Mouse (Mus musculus) intestine, embryonic 16.5 days (tissue): ENCODE data around the gene Ptprcap. TPM values are rescaled to one million over a fixed set of nuclear protein-coding genes. Genes with fewer than 3 reads are reported as not detected.
A peak's percentile ranks its signal among the peaks of the same experiment; 100 is the strongest.
"Not testable (repeated sequence)": the region's sequence is repeated elsewhere in the genome, so short reads cannot be mapped to it uniquely, and the experiment has no call there.

Experiments used
- ATAC-seq: fragments of 200-750 bp; cut with Nextera tagmentation; 2 replicates; pipeline ENCODE4 v1.8.0; 2017; ENCODE audit warnings: moderate TSS enrichment, moderate library complexity
- H3K27ac ChIP-seq: fragments of 300-500 bp; sonication (generic); 2 replicates; pipeline ENCODE4 v1.5.1; 2014; ENCODE audit warnings: mild to moderate bottlenecking, low read length
- H3K27me3 ChIP-seq: fragments of 300-500 bp; sonication (generic); replicated peaks from 2 replicates; pipeline ENCODE4 v1.6.1; 2014; ENCODE audit warnings: low read length, control low read depth, mixed read lengths; ENCODE audit not compliant: control insufficient read depth, insufficient read depth
- H3K36me3 ChIP-seq: fragments of 300-500 bp; sonication (generic); 2 replicates; pipeline ENCODE4 v1.6.1; 2014; ENCODE audit warnings: low read length, control low read depth; ENCODE audit not compliant: control insufficient read depth, insufficient read depth
- H3K4me1 ChIP-seq: fragments of 300-500 bp; sonication (generic); 2 replicates; pipeline ENCODE4 v1.6.1; 2014; ENCODE audit warnings: low read length, control low read depth, mixed read lengths; ENCODE audit not compliant: control insufficient read depth, insufficient read depth
- H3K4me2 ChIP-seq: fragments of 300-500 bp; sonication (generic); 2 replicates; pipeline ENCODE4 v1.6.1; 2014; ENCODE audit warnings: low read depth, low read length, control low read depth
- H3K4me3 ChIP-seq: fragments of 300-500 bp; sonication (generic); 2 replicates; pipeline ENCODE4 v1.5.1; 2014; ENCODE audit warnings: mild to moderate bottlenecking, low read length
- H3K9ac ChIP-seq: fragments of 300-500 bp; sonication (generic); 2 replicates; pipeline ENCODE4 v1.6.1; 2014; ENCODE audit warnings: low read depth, low read length
- H3K9me3 ChIP-seq: fragments of 300-500 bp; sonication (generic); 2 replicates; pipeline ENCODE4 v1.6.1; 2016; ENCODE audit warnings: low read length, control low read depth; ENCODE audit not compliant: control insufficient read depth
- WGBS: fragments of 180-500 bp; shearing (Covaris S2); extraction: QIAGEN DNeasy Blood & Tissue Kit; methylation state at CpG from one replicate; pipeline ENCODE4 v1.1.7; 2014; 5-methylcytosine and 5-hydroxymethylcytosine counted together
- polyA plus RNA-seq: library from polyadenylated mRNA; unstranded; fragments of >200 nt; fragmentation: Nextera tagmentation; extraction: Ambion mirVana; gene quantifications from 2 replicates; pipeline ENCODE4 v1.2.1, GENCODE M21; 2015

The Ptprcap gene
- polyA plus RNA-seq, 1 experiment from 2014 or later: 5.8 TPM

- 95% methylated on average over 10 of the region's 10 CpGs for WGBS
- H3K36me3 ChIP-seq: peaks cover 21% of the 10 kb centered on the region
- H3K9ac ChIP-seq: no peak overlapping the region
- no peaks in the 10 kb centered on the region for H3K27me3 ChIP-seq
- H3K4me3 ChIP-seq: no peak overlapping the region
- no peaks in the 10 kb centered on the region for H3K9me3 ChIP-seq
- H3K27ac ChIP-seq: no peak overlapping the region
- ATAC-seq: no peak
- H3K4me2 ChIP-seq: no peak overlapping the region
- H3K4me1 ChIP-seq: peaks cover 23% of the 10 kb centered on the region
Observed at GRCm38 (mm10) chr19:4115144-4115543, 38.3 kb upstream of the Ptprcap start.

GRCm38 (mm10) chr19:4115816-4116215 is 37.6 kb upstream of the Ptprcap start:
- 87% methylated on average over 11 of the region's 11 CpGs for WGBS
- Histone ChIP-seq H3K4me2 (no peak overlapping the region), H3K27ac (no peak overlapping the region), H3K4me1 (peaks cover 29% of the 10 kb centered on the region), H3K9ac (no peak overlapping the region), H3K27me3 (no peaks in the 10 kb centered on the region), H3K36me3 (peaks cover 21% of the 10 kb centered on the region), H3K4me3 (no peak overlapping the region), H3K9me3 (no peaks in the 10 kb centered on the region)
- ATAC-seq: no peak

DNA sequence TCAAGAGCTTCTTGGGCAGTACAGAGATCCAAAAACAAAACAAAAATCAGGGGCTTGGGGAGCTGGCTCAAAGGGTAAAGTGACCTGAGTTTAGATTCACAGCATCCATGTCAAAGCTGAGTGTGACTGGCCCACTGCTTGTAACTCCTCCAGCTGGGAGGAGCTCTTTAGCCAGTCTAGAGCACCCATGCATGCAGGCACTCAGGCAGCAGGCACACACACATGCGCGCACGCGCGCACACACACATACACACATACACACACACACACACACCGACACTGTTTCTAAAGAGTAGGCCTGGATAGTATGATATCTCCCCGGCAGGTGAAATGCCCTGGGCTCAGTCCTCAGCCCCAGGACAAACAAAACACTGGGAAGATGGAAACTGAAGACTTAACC is 36.4 kb upstream of the Ptprcap start:
- H3K4me1 ChIP-seq: peaks cover 32% of the 10 kb centered on the region
- 95% methylated on average over 7 of the region's 7 CpGs for whole genome bisulfite sequencing
- no peaks in the 10 kb centered on the region for H3K27me3 ChIP-seq

DNA sequence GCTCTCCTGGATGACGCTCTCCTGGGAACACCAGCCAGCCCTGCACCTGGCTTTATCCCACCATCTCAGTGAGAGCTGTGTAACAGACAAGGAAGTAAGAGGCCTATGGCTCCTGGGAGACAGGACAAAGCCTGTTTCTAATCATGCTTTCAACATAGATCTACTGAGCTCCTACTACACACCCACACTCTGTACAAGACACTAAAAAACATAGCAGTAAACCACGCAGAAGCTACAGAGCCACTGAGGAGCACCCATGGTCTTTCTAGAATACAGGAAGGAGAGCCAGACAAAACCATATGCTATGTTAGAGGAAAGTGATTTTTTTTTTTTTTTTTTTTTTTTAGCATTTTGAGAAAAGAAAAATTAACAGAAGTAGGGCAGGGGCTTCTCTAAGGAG is 35.1 kb upstream of the Ptprcap start:
- Histone ChIP-seq H3K27me3 (no peaks in the 10 kb centered on the region), H3K9ac (no peak overlapping the region), H3K4me3 (no peak overlapping the region), H3K9me3 (no peaks in the 10 kb centered on the region), H3K4me2 (no peak overlapping the region), H3K4me1 (peaks cover 25% of the 10 kb centered on the region), H3K36me3 (peaks cover 21% of the 10 kb centered on the region), H3K27ac (no peak overlapping the region)
- no peak for ATAC-seq
- WGBS: 93% methylated on average over 2 of the region's 2 CpGs

More for the DNA sequence above, 36.4 kb upstream of the Ptprcap start:
- ATAC-seq: no peak
- Histone ChIP-seq H3K9ac (no peak overlapping the region), H3K4me2 (no peak overlapping the region), H3K27ac (no peak overlapping the region), H3K36me3 (peaks cover 21% of the 10 kb centered on the region), H3K4me3 (no peak overlapping the region), H3K9me3 (no peaks in the 10 kb centered on the region)

DNA sequence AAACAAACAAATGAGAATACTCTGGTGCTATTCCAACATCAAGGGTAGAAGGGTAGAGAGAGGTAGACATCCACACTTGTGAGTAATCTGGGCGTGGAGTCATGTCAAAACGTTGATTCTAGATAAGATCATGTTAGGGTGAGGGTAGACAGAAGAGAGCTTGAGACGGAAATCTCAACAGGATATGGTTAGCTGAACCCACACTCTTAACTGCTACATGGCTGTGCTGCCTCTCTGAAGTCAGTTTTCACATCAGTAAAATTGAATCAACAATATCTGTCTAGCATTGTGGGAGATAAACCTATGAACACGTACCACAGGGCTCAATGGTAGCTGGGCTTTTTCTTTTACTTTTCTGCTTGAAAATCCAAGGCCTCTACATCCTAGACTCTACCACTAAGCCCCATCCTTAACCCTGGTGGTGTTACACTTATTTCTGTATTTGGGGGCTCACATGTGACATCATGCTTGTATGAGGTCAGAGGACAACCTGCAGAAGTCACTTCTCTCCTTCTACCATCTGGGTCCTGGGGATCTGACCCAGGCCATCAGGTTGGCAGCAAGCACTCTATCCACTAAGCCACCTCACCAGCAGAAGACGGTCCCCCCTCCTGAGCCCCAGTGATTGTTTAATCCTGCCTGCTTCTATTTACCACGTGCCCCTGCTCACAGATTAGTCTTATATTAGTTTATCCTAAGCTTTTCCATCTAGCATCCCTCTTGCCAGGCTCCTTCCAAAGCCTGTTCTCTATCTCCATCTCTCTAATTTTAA is 33.5 kb upstream of the Ptprcap start:
- Histone ChIP-seq H3K4me2 (no peak overlapping the region), H3K9ac (no peak overlapping the region), H3K27ac (no peak overlapping the region), H3K4me3 (no peak overlapping the region), H3K36me3 (peaks cover 17% of the 10 kb centered on the region), H3K9me3 (no peaks in the 10 kb centered on the region), H3K27me3 (no peaks in the 10 kb centered on the region), H3K4me1 (peaks cover 13% of the 10 kb centered on the region)
- 80% methylated on average over 6 of the region's 6 CpGs for WGBS
- no peak for ATAC-seq

- H3K4me1 ChIP-seq: peaks cover 13% of the 10 kb centered on the region
- H3K27me3 ChIP-seq: no peaks in the 10 kb centered on the region
- H3K9ac ChIP-seq: no peak overlapping the region
- no peaks in the 10 kb centered on the region for H3K9me3 ChIP-seq
- H3K4me3 ChIP-seq: peak overlapping the region; percentile 55
- H3K4me2 ChIP-seq: peak overlapping the region; percentile 60
- 91% methylated on average over 2 of the region's 2 CpGs for WGBS
- no peak overlapping the region for H3K27ac ChIP-seq
- ATAC-seq: no peak
- peaks cover 12% of the 10 kb centered on the region for H3K36me3 ChIP-seq
Observed at GRCm38 (mm10) chr19:4120496-4120895, 32.9 kb upstream of the Ptprcap start.

- Histone ChIP-seq H3K4me2 (peak overlapping the region; percentile 60), H3K4me1 (peaks cover 13% of the 10 kb centered on the region), H3K36me3 (0 out of 2 replicates have a peak, but pooled peaks cover 7% of the 10 kb centered on the region), H3K9ac (peak overlapping the region; percentile 67), H3K27ac (peak overlapping the region; percentile 76), H3K4me3 (peak overlapping the region; percentile 55), H3K9me3 (no peaks in the 10 kb centered on the region), H3K27me3 (no peaks in the 10 kb centered on the region)
- 2% methylated on average over 38 of the region's 38 CpGs for WGBS
- ATAC-seq: peak; percentile 75
Observed at GRCm38 (mm10) chr19:4121097-4121805, 32.2 kb upstream of the Ptprcap start.

DNA sequence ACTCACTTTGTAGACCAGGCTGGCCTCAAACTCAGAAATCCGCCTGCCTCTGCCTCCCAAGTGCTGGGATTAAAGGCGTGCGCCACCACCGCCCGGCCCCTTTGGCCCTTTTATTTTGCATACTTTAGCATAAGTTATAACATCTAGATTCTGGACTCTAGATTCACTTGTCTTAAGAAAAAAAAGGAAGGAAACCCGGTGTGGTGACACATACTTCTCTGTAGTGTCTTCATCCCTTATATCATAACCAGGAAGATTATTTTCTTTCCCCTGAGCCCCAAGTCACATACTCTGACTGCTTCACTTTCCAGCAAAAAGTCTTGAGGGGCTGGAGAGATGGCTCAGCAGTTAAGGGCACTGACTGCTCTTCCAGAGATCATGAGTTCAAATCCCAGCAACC is 31.5 kb upstream of the Ptprcap start:
- H3K4me1 ChIP-seq: peaks cover 19% of the 10 kb centered on the region
- ATAC-seq, H3K27ac ChIP-seq, H3K4me3 ChIP-seq, H3K4me2 ChIP-seq, H3K27me3 ChIP-seq, H3K9ac ChIP-seq, H3K36me3 ChIP-seq, H3K9me3 ChIP-seq: not testable (repeated sequence)
- WGBS: 56% methylated on average over 6 of the region's 6 CpGs

DNA sequence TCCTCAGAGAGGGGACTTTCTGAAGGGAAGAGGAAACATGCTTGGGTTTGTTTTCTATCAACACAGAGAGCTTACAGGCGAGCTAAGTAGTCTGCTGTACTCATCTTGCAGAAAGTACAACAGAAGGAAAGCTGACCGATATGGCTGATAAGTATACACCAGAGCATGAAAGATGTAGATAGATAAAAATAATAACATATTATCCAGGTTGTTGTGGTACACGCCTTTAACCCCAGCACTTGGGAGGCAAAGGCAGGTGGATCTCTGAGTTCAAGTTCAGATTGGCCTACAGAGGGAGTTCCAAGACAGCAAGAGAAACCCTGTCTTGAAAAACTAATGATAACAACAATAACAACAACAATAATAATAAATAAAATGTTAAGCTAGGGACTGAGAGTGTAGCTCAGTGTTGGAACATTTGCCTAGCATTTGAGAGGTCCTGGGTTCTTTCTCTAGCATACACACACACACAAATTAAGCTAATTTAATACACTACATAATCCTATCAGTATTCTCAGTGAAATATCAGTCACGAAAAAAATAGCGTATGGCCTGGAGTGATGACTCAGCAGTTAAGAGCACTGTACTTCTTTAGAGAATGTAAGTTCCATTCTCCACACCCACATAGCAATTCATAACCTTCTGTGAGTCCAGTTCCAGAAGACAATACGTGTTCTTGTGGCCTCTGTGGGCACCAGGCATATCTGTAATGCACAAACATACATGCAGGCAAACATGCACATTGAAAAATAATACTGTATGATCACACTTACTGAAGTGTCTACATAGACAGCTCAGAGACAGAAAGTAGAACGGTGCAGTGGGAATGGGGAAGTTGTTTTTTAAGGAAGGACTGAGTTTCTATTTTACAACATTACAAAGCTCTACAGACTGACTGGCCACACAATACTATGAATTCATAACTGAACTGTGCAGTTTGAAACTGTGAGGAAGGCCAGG is 30.7 kb upstream of the Ptprcap start:
- no peak for ATAC-seq
- H3K36me3 ChIP-seq: 0 out of 2 replicates have a peak, but pooled peaks cover 2% of the 10 kb centered on the region
- H3K4me2 ChIP-seq: no peak overlapping the region
- H3K4me1 ChIP-seq: peaks cover 21% of the 10 kb centered on the region
- no peak overlapping the region for H3K27ac ChIP-seq
- WGBS: 83% methylated on average over 7 of the region's 7 CpGs
- no peak overlapping the region for H3K9ac ChIP-seq
- H3K9me3 ChIP-seq: no peaks in the 10 kb centered on the region
- H3K27me3 ChIP-seq: no peaks in the 10 kb centered on the region
- H3K4me3 ChIP-seq: no peak overlapping the region
